Mouse (Mus musculus) liver, postnatal 0 days (tissue): ENCODE measurements at regions not wholly inside any gene's neighbourhood (a gene's known extent, or its start where the extent isn't known, plus 50 kb on each side); places are given as distances from the start of the nearest gene placed in this dataset.
A peak's percentile ranks its signal among the peaks of the same experiment; 100 is the strongest.

Experiments used
- ATAC-seq: fragments of 200-750 bp; cut with Nextera tagmentation; 2 replicates; pipeline ENCODE4 v1.8.0; 2017; ENCODE audit warnings: mild to moderate bottlenecking, moderate library complexity
- DNase-seq: peaks from one replicate; pipeline ENCODE4 v3.0.0-alpha.2; 2016
- H3K27ac ChIP-seq: fragments of 300-500 bp; sonication (generic); 2 replicates; pipeline ENCODE4 v1.5.1; 2014; ENCODE audit warnings: antibody characterized with exemption, moderate library complexity, mild to moderate bottlenecking, low read depth
- H3K27me3 ChIP-seq: fragments of 300-500 bp; sonication (generic); 2 replicates; pipeline ENCODE4 v1.6.1; 2014; ENCODE audit warnings: low read length, control low read depth, mixed read lengths; ENCODE audit not compliant: insufficient read depth
- H3K36me3 ChIP-seq: fragments of 300-500 bp; sonication (generic); replicated peaks from 2 replicates; pipeline ENCODE4 v1.6.1; 2014; ENCODE audit warnings: mild to moderate bottlenecking, control low read depth, low read length, moderate library complexity, mixed read lengths; ENCODE audit not compliant: insufficient read depth
- H3K4me1 ChIP-seq: fragments of 300-500 bp; sonication (generic); 2 replicates; pipeline ENCODE4 v1.6.1; 2014; ENCODE audit warnings: antibody characterized with exemption, mild to moderate bottlenecking, control low read depth; ENCODE audit not compliant: insufficient read depth
- H3K4me2 ChIP-seq: fragments of 300-500 bp; sonication (generic); 2 replicates; pipeline ENCODE4 v1.6.1; 2014; ENCODE audit warnings: low read depth, mild to moderate bottlenecking, low read length, moderate library complexity, mixed read lengths
- H3K4me3 ChIP-seq: fragments of 300-500 bp; sonication (generic); 2 replicates; pipeline ENCODE4 v1.5.1; 2014; ENCODE audit warnings: low read depth, low read length
- H3K9ac ChIP-seq: fragments of 300-500 bp; sonication (generic); replicated peaks from 2 replicates; pipeline ENCODE4 v1.6.1; 2014; ENCODE audit warnings: mild to moderate bottlenecking, moderate library complexity
- H3K9me3 ChIP-seq: fragments of 300-500 bp; sonication (generic); 2 replicates; pipeline ENCODE4 v1.6.1; 2016; ENCODE audit warnings: mild to moderate bottlenecking, control low read depth, low read length, mixed read lengths
- CTCF ChIP-seq: sonication (generic); IDR thresholded peaks from 2 replicates; pipeline ENCODE4 v1.5.1; 2016; ENCODE audit warnings: antibody characterized with exemption, low read depth
- EP300 ChIP-seq: IDR thresholded peaks from 2 replicates; pipeline ENCODE4 v1.6.1; 2016; ENCODE audit warnings: antibody characterized with exemption, low read depth, mild to moderate bottlenecking
- WGBS: fragments of 180-500 bp; shearing (Covaris S2); extraction: QIAGEN DNeasy Blood & Tissue Kit; methylation state at CpG from one replicate; pipeline ENCODE4 v1.1.7; 2014; ENCODE audit not compliant: insufficient replicate concordance; 5-methylcytosine and 5-hydroxymethylcytosine counted together

DNA sequence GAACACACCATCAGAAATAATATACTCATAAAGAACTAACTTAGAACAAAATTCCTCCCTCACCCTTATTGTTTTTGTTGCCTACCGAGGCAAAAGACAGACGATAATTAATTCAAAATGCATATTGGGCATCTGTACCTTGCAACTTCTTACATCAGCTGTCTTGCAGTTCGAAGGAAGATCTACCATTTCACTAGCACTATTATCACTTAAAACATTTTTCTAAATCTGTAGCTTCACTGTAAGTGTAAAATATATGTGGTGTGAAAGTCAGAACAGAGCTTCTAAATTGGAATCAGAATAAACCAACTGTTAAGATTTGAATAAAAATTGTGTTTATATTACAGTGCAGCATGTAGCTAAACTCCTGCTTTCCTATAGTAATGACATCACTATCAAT is 562.4 kb upstream of the Atp10a start:
- Histone ChIP-seq H3K27ac (no peak overlapping the region), H3K9me3 (no peaks in the 10 kb centered on the region), H3K36me3 (no peaks in the 10 kb centered on the region), H3K4me1 (no peaks in the 10 kb centered on the region), H3K4me3 (no peak overlapping the region), H3K27me3 (no peaks in the 10 kb centered on the region), H3K4me2 (no peak overlapping the region), H3K9ac (no peak overlapping the region)
- DNase-seq (no peak), ATAC-seq (no peak)
- TF ChIP-seq CTCF (no peak), EP300 (no peak)
- 65% methylated on average over 3 of the region's 3 CpGs for WGBS

- Histone ChIP-seq H3K4me1 (no peaks in the 10 kb centered on the region), H3K9me3 (no peaks in the 10 kb centered on the region), H3K9ac (no peak overlapping the region), H3K4me2 (no peak overlapping the region), H3K4me3 (no peak overlapping the region), H3K27me3 (no peaks in the 10 kb centered on the region), H3K27ac (no peak overlapping the region), H3K36me3 (no peaks in the 10 kb centered on the region)
- ATAC-seq (no peak), DNase-seq (no peak)
- WGBS = 49% methylated on average over 2 of the region's 2 CpGs
- no peak for TF ChIP-seq EP300
- TF ChIP-seq CTCF = no peak
Measured at GRCm38 (mm10) chr7:58078825-58079224, 569.0 kb upstream of the Gabra5 start.

- Histone ChIP-seq H3K36me3 (no peaks in the 10 kb centered on the region), H3K4me1 (no peaks in the 10 kb centered on the region), H3K4me3 (no peak overlapping the region), H3K4me2 (no peak overlapping the region), H3K27ac (no peak overlapping the region), H3K9ac (no peak overlapping the region), H3K27me3 (no peaks in the 10 kb centered on the region), H3K9me3 (no peaks in the 10 kb centered on the region)
- TF ChIP-seq CTCF (0 out of 2 replicates have a peak, but pooled peaks have one; percentile 4), EP300 (no peak)
- DNase-seq = no peak
- no peak for ATAC-seq
- WGBS = 76% methylated on average over 1 of the region's 1 CpGs
Measured at GRCm38 (mm10) chr7:58032975-58033374, 523.1 kb upstream of the Gabra5 start.

DNA sequence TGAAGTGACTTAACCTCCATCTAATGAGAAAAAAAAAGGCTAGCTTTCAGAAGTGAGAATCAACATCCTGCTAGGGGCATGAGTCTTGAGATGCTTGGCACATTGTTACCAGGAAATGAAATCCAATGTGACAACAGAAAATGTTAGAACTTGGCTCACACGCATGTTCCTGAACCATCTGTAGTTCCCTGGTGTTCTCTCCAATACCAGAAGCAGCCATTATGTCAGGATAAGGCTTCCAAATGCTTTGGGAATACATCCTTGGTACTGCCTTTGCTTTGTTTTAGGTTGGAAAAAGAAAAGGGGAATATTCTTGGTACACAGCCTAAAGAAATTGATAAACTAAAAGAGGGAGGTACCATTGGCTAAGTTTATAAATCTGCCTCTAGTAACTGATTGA is 522.3 kb upstream of the Gabra5 start:
- no peaks in the 10 kb centered on the region for H3K36me3 ChIP-seq
- ATAC-seq = no peak

DNA sequence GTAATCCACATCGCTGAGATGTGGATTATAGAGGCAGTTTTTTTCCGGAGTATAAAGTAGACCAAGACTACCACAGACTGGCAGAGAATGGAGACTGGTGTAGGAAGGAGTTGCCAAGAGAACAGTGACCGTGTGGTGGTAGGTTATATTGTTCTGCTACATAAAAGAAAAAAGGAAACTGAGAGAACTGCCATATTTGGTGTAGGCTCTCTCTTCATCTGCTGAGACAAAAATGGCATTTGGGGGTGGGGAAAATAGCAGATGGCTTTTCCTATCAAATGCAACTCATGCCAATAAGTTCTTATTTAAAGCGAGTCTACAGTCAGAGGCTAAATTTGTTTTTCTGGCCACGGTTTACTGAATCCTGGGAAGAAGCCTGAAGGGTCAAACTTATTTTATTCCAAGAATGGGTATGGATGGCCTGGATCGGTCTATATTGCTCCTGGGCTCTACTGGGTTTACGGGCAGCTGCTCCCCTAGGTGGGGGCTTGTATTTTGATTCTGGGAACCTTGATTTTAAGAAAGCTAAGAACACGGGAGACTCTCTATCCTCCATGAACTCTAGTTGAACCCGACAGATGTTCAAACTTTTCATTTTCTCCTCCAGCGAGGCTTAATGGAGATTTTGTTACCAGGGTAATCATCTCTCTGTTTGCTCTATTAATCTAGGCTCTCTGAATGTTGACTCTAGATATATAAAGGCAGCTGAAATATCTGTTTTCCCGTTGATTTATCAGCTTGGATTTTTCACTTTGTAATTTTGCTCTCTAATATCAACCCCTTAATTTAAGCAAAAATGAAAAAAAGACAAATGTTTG is 482.8 kb upstream of the Gabra5 start:
- Histone ChIP-seq H3K9me3 (no peaks in the 10 kb centered on the region), H3K27ac (no peak overlapping the region), H3K36me3 (no peaks in the 10 kb centered on the region), H3K4me1 (no peaks in the 10 kb centered on the region), H3K4me2 (no peak overlapping the region), H3K27me3 (no peaks in the 10 kb centered on the region), H3K9ac (no peak overlapping the region), H3K4me3 (no peak overlapping the region)
- no peak for ATAC-seq
- WGBS = 62% methylated on average over 11 of the region's 11 CpGs
- no peak for TF ChIP-seq EP300
- TF ChIP-seq CTCF = no peak
- DNase-seq = no peak

More for the DNA sequence above, 522.3 kb upstream of the Gabra5 start:
- H3K9ac ChIP-seq = no peak overlapping the region
- H3K4me3 ChIP-seq = no peak overlapping the region
- no peaks in the 10 kb centered on the region for H3K9me3 ChIP-seq
- H3K4me1 ChIP-seq = no peaks in the 10 kb centered on the region
- WGBS = 70% methylated on average over 1 of the region's 1 CpGs
- no peak overlapping the region for H3K27ac ChIP-seq
- TF ChIP-seq EP300 (no peak), CTCF (no peak)
- no peaks in the 10 kb centered on the region for H3K27me3 ChIP-seq
- no peak for DNase-seq
- H3K4me2 ChIP-seq = no peak overlapping the region

DNA sequence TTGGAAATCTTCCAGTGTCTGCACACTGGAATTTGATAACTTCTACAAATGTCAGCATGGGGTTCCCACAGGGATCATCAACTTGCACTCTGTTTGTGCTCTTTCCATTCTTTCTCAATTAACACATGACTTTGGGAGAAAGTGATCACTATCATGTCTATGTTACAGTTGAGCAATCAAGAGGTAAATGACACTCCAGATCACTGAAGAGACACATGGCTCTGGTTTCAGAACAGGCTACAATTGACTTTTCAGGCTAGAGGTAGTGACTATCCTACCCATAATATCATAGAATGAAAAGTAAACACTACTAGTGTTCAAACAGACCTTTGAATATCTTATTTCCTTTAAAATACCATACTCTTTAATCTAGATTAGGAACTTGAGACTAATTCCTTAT is 473.3 kb upstream of the Gabra5 start:
- ATAC-seq = no peak
- DNase-seq = no peak

GRCm38 (mm10) chr7:57966216-57966615 is 456.4 kb upstream of the Gabra5 start:
- Histone ChIP-seq H3K27me3 (no peaks in the 10 kb centered on the region), H3K9ac (no peak overlapping the region), H3K4me1 (no peaks in the 10 kb centered on the region), H3K36me3 (no peaks in the 10 kb centered on the region), H3K9me3 (no peaks in the 10 kb centered on the region), H3K4me2 (no peak overlapping the region), H3K27ac (no peak overlapping the region), H3K4me3 (no peak overlapping the region)
- no peak for DNase-seq
- TF ChIP-seq EP300 = no peak
- no peak for TF ChIP-seq CTCF
- ATAC-seq = no peak

More for the DNA sequence above, 473.3 kb upstream of the Gabra5 start:
- no peaks in the 10 kb centered on the region for H3K27me3 ChIP-seq
- no peaks in the 10 kb centered on the region for H3K36me3 ChIP-seq
- no peak for TF ChIP-seq EP300
- TF ChIP-seq CTCF = no peak
- H3K4me3 ChIP-seq = no peak overlapping the region
- H3K4me1 ChIP-seq = no peaks in the 10 kb centered on the region
- H3K9ac ChIP-seq = no peak overlapping the region
- H3K4me2 ChIP-seq = no peak overlapping the region
- no peak overlapping the region for H3K27ac ChIP-seq
- no peaks in the 10 kb centered on the region for H3K9me3 ChIP-seq
